In genomic region chr10:99047551-99047940, GRCm38 (mm10) we compare ENCODE assay signal across 13 mouse cellular contexts.
"Had no signal": no experiment of that assay in that cellular context is flagged by ENCODE, and none has a peak within 500 bp of the region (broad histone marks: within the 10 kb centered on the region; RNA-seq: fewer than 3 reads in every experiment).

No protein-coding gene starts in this region.

- DNase-seq: kidney, adult 18-20 months; kidney, adult 9 months; kidney, postnatal 36 days; layer of hippocampus, postnatal 36 days; liver, embryonic 13.5 days; lung, adult 2 months; lung, postnatal 14 days; lung, postnatal 4 days; midbrain, embryonic 14.5 days; right cerebral cortex, adult 18-20 months; right cerebral cortex, postnatal 14 days; spleen, adult 18-20 months; thymus, postnatal 36 days had no signal
